Mouse (Mus musculus): ENCODE results near the gene Nfatc4. TPM values are rescaled to one million over a fixed set of nuclear protein-coding genes. Genes with fewer than 3 reads are reported as not detected.

The Nfatc4 gene
- polyA plus RNA-seq, 1 experiment from 2014 or later: 157 TPM

DNA sequence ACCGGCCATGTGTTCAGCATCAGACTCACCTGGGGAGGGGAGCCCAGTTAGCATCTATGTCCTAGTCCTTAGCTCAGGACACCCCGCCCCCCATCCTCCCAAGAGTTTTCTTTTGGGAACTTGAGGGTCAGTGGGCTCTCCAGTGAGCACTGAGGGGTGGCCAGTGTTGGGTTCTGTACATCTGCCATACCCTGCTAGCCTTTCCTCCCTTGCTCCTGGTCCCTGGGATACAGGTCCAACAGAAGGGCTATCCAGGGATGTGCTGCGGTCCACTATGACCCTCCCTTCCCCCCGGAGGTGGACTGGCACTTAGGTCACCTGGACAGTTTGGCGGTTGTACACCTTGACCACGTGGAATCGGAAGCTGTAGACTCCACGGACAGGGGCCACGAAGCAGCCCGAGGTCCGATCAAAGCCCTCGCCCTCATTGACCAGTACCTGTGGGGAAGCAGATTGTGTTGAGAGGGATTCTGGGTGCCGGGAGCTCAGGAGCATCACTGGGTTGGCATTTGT is 60.3 kb downstream of the Nfatc4 start:
- Histone ChIP-seq H3K9me3 (replicated peaks) (no peaks in the 10 kb centered on the region), H3K36me3 (peaks cover 22% of the 10 kb centered on the region), H3K4me3 (no peak overlapping the region), H3K27ac (peak overlapping the region; percentile 94), H3K4me1 (peaks cover 61% of the 10 kb centered on the region), H3K27me3 (ENCODE audit: low read depth, poor library complexity, severe bottlenecking) (no peaks in the 10 kb centered on the region)
- no peak for DNase-seq (ENCODE audit: low spot score)
- WGBS: 93% methylated on average over 13 of the region's 13 CpGs

Other genes starting within 250 kb of the Nfatc4 start
- gene Fitm1, start 247.5 kb upstream of the Nfatc4 start, polyA plus RNA-seq (2016; fragmentation: Nextera tagmentation; extraction: Ambion mirVana): 1.3 and 3.9 TPM in 2 replicates
- 109 and 115 TPM in 2 replicates for gene Psme1, start 245.0 kb upstream of the Nfatc4 start, polyA plus RNA-seq (2016; fragmentation: Nextera tagmentation; extraction: Ambion mirVana)
- 5.2 and 5.4 TPM in 2 replicates for gene Emc9, start 237.8 kb upstream of the Nfatc4 start, polyA plus RNA-seq (2016; fragmentation: Nextera tagmentation; extraction: Ambion mirVana)
- gene Psme2, start 232.0 kb upstream of the Nfatc4 start, polyA plus RNA-seq (2016; fragmentation: Nextera tagmentation; extraction: Ambion mirVana): 157 and 192 TPM in 2 replicates
- 19.7 and 22.6 TPM in 2 replicates for gene Rnf31, start 231.4 kb upstream of the Nfatc4 start, polyA plus RNA-seq (2016; fragmentation: Nextera tagmentation; extraction: Ambion mirVana)
- 4.9 and 7.0 TPM in 2 replicates for gene Irf9, start 219.6 kb upstream of the Nfatc4 start, polyA plus RNA-seq (2016; fragmentation: Nextera tagmentation; extraction: Ambion mirVana)
- gene Rec8, start 205.1 kb upstream of the Nfatc4 start, polyA plus RNA-seq (2016; fragmentation: Nextera tagmentation; extraction: Ambion mirVana): 6.1 and 12.1 TPM in 2 replicates
- gene Ipo4, start 187.2 kb upstream of the Nfatc4 start, polyA plus RNA-seq (2016; fragmentation: Nextera tagmentation; extraction: Ambion mirVana): 134 and 152 TPM in 2 replicates
- gene Gm49378, start 185.2 kb upstream of the Nfatc4 start, polyA plus RNA-seq (2016; fragmentation: Nextera tagmentation; extraction: Ambion mirVana): 1.1 and 2.2 TPM in 2 replicates
- 80.6 and 92.0 TPM in 2 replicates for gene Tm9sf1, start 179.3 kb upstream of the Nfatc4 start, polyA plus RNA-seq (2016; fragmentation: Nextera tagmentation; extraction: Ambion mirVana)
- 0.60 and 0.61 TPM in 2 replicates for gene Tssk4, start 173.0 kb upstream of the Nfatc4 start, polyA plus RNA-seq (2016; fragmentation: Nextera tagmentation; extraction: Ambion mirVana)
- 58.8 and 67.0 TPM in 2 replicates for gene Mdp1, start 162.6 kb upstream of the Nfatc4 start, polyA plus RNA-seq (2016; fragmentation: Nextera tagmentation; extraction: Ambion mirVana)
- gene Gmpr2, start 151.2 kb upstream of the Nfatc4 start, polyA plus RNA-seq (2016; fragmentation: Nextera tagmentation; extraction: Ambion mirVana): 55.8 and 60.8 TPM in 2 replicates
- gene Nedd8, start 151.0 kb upstream of the Nfatc4 start, polyA plus RNA-seq (2016; fragmentation: Nextera tagmentation; extraction: Ambion mirVana): 649 and 655 TPM in 2 replicates
- gene Tinf2, start 141.3 kb upstream of the Nfatc4 start, polyA plus RNA-seq (2016; fragmentation: Nextera tagmentation; extraction: Ambion mirVana): 66.2 and 77.9 TPM in 2 replicates
- gene Tgm1, start 109.2 kb upstream of the Nfatc4 start, polyA plus RNA-seq (2016; fragmentation: Nextera tagmentation; extraction: Ambion mirVana): 1.5 and 1.9 TPM in 2 replicates
- 27.3 and 29.7 TPM in 2 replicates for gene Rabggta, start 100.9 kb upstream of the Nfatc4 start, polyA plus RNA-seq (2016; fragmentation: Nextera tagmentation; extraction: Ambion mirVana)
- 65.2 and 67.4 TPM in 2 replicates for gene Dhrs1, start 77.5 kb upstream of the Nfatc4 start, polyA plus RNA-seq (2016; fragmentation: Nextera tagmentation; extraction: Ambion mirVana)
- gene Nop9, start 77.5 kb upstream of the Nfatc4 start, polyA plus RNA-seq (2016; fragmentation: Nextera tagmentation; extraction: Ambion mirVana): 68.7 and 71.4 TPM in 2 replicates
- 0.24 TPM in 1 of 2 replicates, not detected in the other for gene Cideb, start 64.7 kb upstream of the Nfatc4 start, polyA plus RNA-seq (2016; fragmentation: Nextera tagmentation; extraction: Ambion mirVana)
- gene Ltb4r2, start 61.7 kb upstream of the Nfatc4 start, polyA plus RNA-seq (2016; fragmentation: Nextera tagmentation; extraction: Ambion mirVana): 0.23 and 0.30 TPM in 2 replicates
- 0.14 and 0.26 TPM in 2 replicates for gene Ltb4r1, start 57.2 kb upstream of the Nfatc4 start, polyA plus RNA-seq (2016; fragmentation: Nextera tagmentation; extraction: Ambion mirVana)
- gene Adcy4, start 39.0 kb upstream of the Nfatc4 start, polyA plus RNA-seq (2016; fragmentation: Nextera tagmentation; extraction: Ambion mirVana): 7.7 and 13.3 TPM in 2 replicates
- 25.3 and 29.3 TPM in 2 replicates for gene Ripk3, start 34.3 kb upstream of the Nfatc4 start, polyA plus RNA-seq (2016; fragmentation: Nextera tagmentation; extraction: Ambion mirVana)
- 31.1 and 44.4 TPM in 2 replicates for gene Nynrin, start 30.9 kb downstream of the Nfatc4 start, polyA plus RNA-seq (2016; fragmentation: Nextera tagmentation; extraction: Ambion mirVana)
- 0.15 and 0.31 TPM in 2 replicates for gene Cbln3, start 61.2 kb downstream of the Nfatc4 start, polyA plus RNA-seq (2016; fragmentation: Nextera tagmentation; extraction: Ambion mirVana)
- 35.0 and 38.8 TPM in 2 replicates for gene Khnyn, start 61.8 kb downstream of the Nfatc4 start, polyA plus RNA-seq (2016; fragmentation: Nextera tagmentation; extraction: Ambion mirVana)
- gene Sdr39u1, start 77.1 kb downstream of the Nfatc4 start, polyA plus RNA-seq (2016; fragmentation: Nextera tagmentation; extraction: Ambion mirVana): 55.0 and 70.3 TPM in 2 replicates
- gene Cma1, start 121.5 kb downstream of the Nfatc4 start, polyA plus RNA-seq (2016; fragmentation: Nextera tagmentation; extraction: Ambion mirVana): not detected in 2 replicates
- not detected in 2 replicates for gene Cma2, start 127.8 kb downstream of the Nfatc4 start, polyA plus RNA-seq (2016; fragmentation: Nextera tagmentation; extraction: Ambion mirVana)
- gene Mcpt1, start 194.8 kb downstream of the Nfatc4 start, polyA plus RNA-seq (2016; fragmentation: Nextera tagmentation; extraction: Ambion mirVana): not detected in 2 replicates
- gene Mcpt9, start 207.4 kb downstream of the Nfatc4 start, polyA plus RNA-seq (2016; fragmentation: Nextera tagmentation; extraction: Ambion mirVana): not detected in 2 replicates
- not detected in 2 replicates for gene Mcpt2, start 218.9 kb downstream of the Nfatc4 start, polyA plus RNA-seq (2016; fragmentation: Nextera tagmentation; extraction: Ambion mirVana)
- gene Mcpt4, start 239.2 kb downstream of the Nfatc4 start, polyA plus RNA-seq (2016; fragmentation: Nextera tagmentation; extraction: Ambion mirVana): not detected in 2 replicates